Mouse (Mus musculus) embryo, embryonic 10.5 days (tissue): ENCODE data around the gene Nppa.

Experiments
- DNase-seq: peaks from one replicate; pipeline ENCODE4 v3.0.0-alpha.2; 2015; ENCODE audit warnings: low spot score

Gene Nppa

DNA sequence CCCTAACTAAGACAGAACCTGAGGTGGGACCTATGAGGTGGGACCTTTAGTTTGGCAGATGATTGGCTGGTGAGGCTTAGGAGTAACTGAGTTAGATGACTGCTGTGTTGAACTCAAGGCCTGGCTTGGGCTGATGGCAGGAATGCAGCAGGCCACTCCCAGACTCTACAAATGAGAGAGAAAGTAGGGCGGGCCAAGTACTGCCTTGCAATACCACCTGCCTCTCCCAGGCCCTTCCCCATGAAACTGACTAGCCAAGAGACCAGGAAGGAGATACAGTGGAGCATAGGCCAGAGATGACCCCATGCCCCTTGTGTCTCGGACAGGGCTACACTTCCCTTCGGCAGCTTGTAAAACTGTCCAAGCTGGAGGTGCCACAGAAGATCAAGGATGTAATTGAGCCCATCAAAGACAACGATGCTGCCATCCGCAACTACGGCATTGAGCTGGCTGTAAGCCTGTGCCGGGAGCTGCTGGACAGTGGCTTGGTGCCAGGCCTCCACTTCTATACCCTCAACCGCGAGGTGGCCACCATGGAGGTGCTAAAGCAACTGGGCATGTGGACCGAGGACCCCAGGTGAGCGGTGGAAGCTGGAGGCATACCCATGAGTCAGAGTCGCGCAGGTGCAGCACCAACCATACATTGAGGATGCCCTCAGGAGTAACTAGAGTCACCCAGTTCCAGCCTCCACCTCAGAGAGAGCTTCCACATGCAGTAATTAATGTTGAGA lies 50.7 kb downstream of the Nppa start:
- DNase-seq: no peak
